In the genomic region with DNA sequence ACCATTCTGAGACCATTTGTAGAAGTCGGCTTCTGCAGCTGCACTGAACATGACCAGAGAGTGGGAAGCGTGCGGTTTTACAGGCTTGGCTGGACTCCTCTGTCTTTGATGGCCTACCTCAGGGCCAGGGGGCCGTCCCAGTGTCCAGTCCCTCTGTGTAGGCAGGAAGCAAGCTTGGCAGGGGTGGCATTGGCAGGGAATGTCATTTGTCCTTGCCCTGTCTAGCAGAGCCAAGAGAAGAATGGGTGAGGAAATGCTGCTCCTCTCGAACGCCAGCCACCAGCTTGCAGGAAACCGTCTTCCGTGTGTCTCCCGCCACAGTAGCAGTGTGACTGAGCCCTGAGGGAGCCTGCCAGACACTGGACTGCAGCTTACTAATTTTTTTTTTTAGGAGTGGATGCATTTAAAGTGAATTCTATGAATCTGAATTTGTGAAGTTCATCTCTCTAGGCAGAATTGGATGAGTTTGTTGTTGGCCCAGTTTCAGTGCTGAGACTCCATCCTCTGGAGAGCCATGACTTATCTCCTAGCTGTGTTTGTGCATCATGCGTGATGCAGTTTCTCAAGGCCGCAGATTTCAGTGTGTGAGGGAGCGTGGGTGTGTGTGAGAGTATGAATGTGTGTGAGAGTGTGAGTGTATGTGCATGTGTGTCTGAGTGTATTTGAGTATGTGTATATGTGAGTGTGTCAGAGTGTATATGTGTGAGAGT, we compare ENCODE assay signal across 8 mouse cellular contexts. TPM values are rescaled to one million over a fixed set of nuclear protein-coding genes. Genes with fewer than 3 reads are reported as not detected.
DNase-seq lines count a peak whose midpoint lies in the region; ATAC-seq lines count a peak whose summit lies in the region.

No protein-coding gene starts in this region.

- H3K27ac ChIP-seq in hindbrain, embryonic 16.5 days (ENCODE audit: low read depth, low read length): 0 out of 2 replicates have a peak overlapping the region, but pooled peaks have one; percentile 17
- no peak overlapping the region for H3K27ac ChIP-seq in hindbrain, embryonic 14.5 days

- WGBS in hindbrain, embryonic 16.5 days: 52% methylated on average over 12 of the region's 12 CpGs
- 72% methylated on average over 12 of the region's 12 CpGs for WGBS in hindbrain, embryonic 14.5 days

- no peak overlapping the region for H3K4me3 ChIP-seq in hindbrain, embryonic 16.5 days (ENCODE audit: low read length)
- H3K4me3 ChIP-seq in hindbrain, embryonic 14.5 days (replicated peaks; ENCODE audit: low read length): no peak overlapping the region

- H3K4me2 ChIP-seq in hindbrain, embryonic 16.5 days (ENCODE audit: low read length): peak overlapping the region; percentile 10
- no peak overlapping the region for H3K4me2 ChIP-seq in hindbrain, embryonic 14.5 days (replicated peaks)

- H3K27me3 ChIP-seq in hindbrain, embryonic 16.5 days (replicated peaks; ENCODE audit: control insufficient read depth, insufficient read depth, low read length): no peaks in the 10 kb centered on the region
- H3K27me3 ChIP-seq in hindbrain, embryonic 14.5 days (ENCODE audit: control insufficient read depth, insufficient read depth, low read length): no peaks in the 10 kb centered on the region

- no peak overlapping the region; the same call in 1 of the 2 replicates for H3K9ac ChIP-seq in hindbrain, embryonic 16.5 days (ENCODE audit: low read depth, low read length)
- H3K9ac ChIP-seq in hindbrain, embryonic 14.5 days: no peak overlapping the region

- ATAC-seq in hindbrain, embryonic 16.5 days: peak; percentile 76
- ATAC-seq in hindbrain, embryonic 14.5 days (ENCODE audit: low FRiP score): no peak

- DNase-seq in hindbrain, embryonic 14.5 days (ENCODE audit: low spot score): no peak
- DNase-seq in adrenal gland, adult 8-10 months: peak; percentile 91
- DNase-seq in cerebellum, adult 9-11 months: peak; percentile 79
- peak; percentile 29 to 36 for DNase-seq in kidney, postnatal 36 days
- no peak for DNase-seq in spleen, postnatal 14 days (ENCODE audit: low spot score in 2 of 2)
- no peak for DNase-seq in embryo, embryonic 9.5 days (ENCODE audit: extremely low spot score)
- no peak for DNase-seq in urinary bladder, postnatal 36 days (ENCODE audit: low spot score in 2 of 2)

- H3K9me3 ChIP-seq in hindbrain, embryonic 16.5 days (ENCODE audit: control insufficient read depth, low read length): peaks cover 7% of the 10 kb centered on the region
- peaks cover 10% of the 10 kb centered on the region for H3K9me3 ChIP-seq in hindbrain, embryonic 14.5 days (ENCODE audit: control insufficient read depth, low read length)

- peaks cover 10% of the 10 kb centered on the region; the same call in 1 of the 2 replicates for H3K36me3 ChIP-seq in hindbrain, embryonic 16.5 days (ENCODE audit: control insufficient read depth, insufficient read depth, low read length)
- H3K36me3 ChIP-seq in hindbrain, embryonic 14.5 days (replicated peaks; ENCODE audit: control insufficient read depth, insufficient read depth): 0 out of 2 replicates have a peak, but pooled peaks cover 5% of the 10 kb centered on the region

- H3K4me1 ChIP-seq in hindbrain, embryonic 16.5 days (ENCODE audit: control insufficient read depth, insufficient read depth, low read depth, low read length): peaks cover 6% of the 10 kb centered on the region; the same call in 1 of the 2 replicates
- H3K4me1 ChIP-seq in hindbrain, embryonic 14.5 days (replicated peaks; ENCODE audit: control insufficient read depth, insufficient read depth, low read length): no peaks in the 10 kb centered on the region; the same call in 1 of the 2 replicates

RNA-seq across cellular contexts. Expression of a gene that starts 12.8 kb away (rescaled TPM):
- 11.2 and 14.9 TPM in 2 replicates for polyA plus RNA-seq in hindbrain, embryonic 16.5 days (2015; fragmentation: Nextera tagmentation; extraction: Ambion mirVana)
- polyA plus RNA-seq in hindbrain, embryonic 14.5 days (2014; fragmentation: Nextera tagmentation; extraction: Ambion mirVana): 23.0 and 26.1 TPM in 2 replicates
- total RNA-seq in adrenal gland, adult 8-10 months (2022): 100 to 1,000 TPM in 1 of 4 experiments, 10 to 100 TPM in 3; 87.6 to 107 (median 90.0) TPM

Comparison
In these comparisons a context has a peak if more than half of its experiments do, and no peak if none do; other contexts are left out.
1. DNase-seq: peak in adrenal gland, adult 8-10 months (single experiment), cerebellum, adult 9-11 months (single experiment) and kidney, postnatal 36 days (2 of 2); none in hindbrain, embryonic 14.5 days (single experiment), spleen, postnatal 14 days (0 of 2), embryo, embryonic 9.5 days (single experiment) and urinary bladder, postnatal 36 days (0 of 2).